Mouse (Mus musculus) ovary, postnatal 36 days (tissue): ENCODE results near the gene Hypk.

Experiments used
- DNase-seq: peaks from one replicate; pipeline ENCODE4 v3.0.0; 2022; ENCODE audit warnings: low spot score, mixed read lengths

The Hypk gene

GRCm38 (mm10) chr2:121452990-121453389 is at the start of gene Hypk:
Gene Hypk, plus strand, starts transcription at chr2:121453290.
- no peak for DNase-seq

GRCm38 (mm10) chr2:121403296-121403695 is 49.8 kb upstream of the Hypk start:
- DNase-seq: no peak

GRCm38 (mm10) chr2:121408160-121408559 is 44.9 kb upstream of the Hypk start:
- DNase-seq: peak; percentile 13

GRCm38 (mm10) chr2:121412843-121413386 is 40.2 kb upstream of the Hypk start:
- no peak for DNase-seq

- peak; percentile 99 for DNase-seq
Observed at GRCm38 (mm10) chr2:121413387-121414042, 39.6 kb upstream of the Hypk start, which contains the start of the genes Pdia3 and Catsper2. Gene Pdia3, plus strand, starts transcription at chr2:121413775. Gene Catsper2, minus strand, starts transcription at chr2:121413792.

- DNase-seq: no peak
Observed at GRCm38 (mm10) chr2:121414139-121414685, 38.9 kb upstream of the Hypk start.

- no peak for DNase-seq
Observed at GRCm38 (mm10) chr2:121415103-121415502, 38.0 kb upstream of the Hypk start.

- DNase-seq: no peak
Observed at GRCm38 (mm10) chr2:121415591-121415990, 37.5 kb upstream of the Hypk start.

GRCm38 (mm10) chr2:121416356-121416755 is 36.7 kb upstream of the Hypk start:
- no peak for DNase-seq

- no peak for DNase-seq
Observed at GRCm38 (mm10) chr2:121418476-121418875, 34.6 kb upstream of the Hypk start.

GRCm38 (mm10) chr2:121423166-121423565 is 29.9 kb upstream of the Hypk start:
- DNase-seq: no peak

- DNase-seq: no peak
Observed at GRCm38 (mm10) chr2:121425890-121426289, 27.2 kb upstream of the Hypk start.

- no peak for DNase-seq
Observed at GRCm38 (mm10) chr2:121434854-121435253, 18.2 kb upstream of the Hypk start.

GRCm38 (mm10) chr2:121439746-121440145 is 13.3 kb upstream of the Hypk start:
- no peak for DNase-seq

GRCm38 (mm10) chr2:121440834-121441605 is 12.1 kb upstream of the Hypk start:
- no peak for DNase-seq

- DNase-seq: no peak
Observed at GRCm38 (mm10) chr2:121441800-121442199, 11.3 kb upstream of the Hypk start.

- DNase-seq: peak; percentile 64
Observed at GRCm38 (mm10) chr2:121442259-121443067, 10.6 kb upstream of the Hypk start.

GRCm38 (mm10) chr2:121443068-121443349 is 10.1 kb upstream of the Hypk start:
- no peak for DNase-seq

GRCm38 (mm10) chr2:121444178-121444577 is 8.9 kb upstream of the Hypk start, which contains the start of gene Ell3:
Gene Ell3, minus strand, starts transcription at chr2:121444278.
- no peak for DNase-seq

GRCm38 (mm10) chr2:121445117-121445516 is 8.0 kb upstream of the Hypk start:
- no peak for DNase-seq

- no peak for DNase-seq
Observed at GRCm38 (mm10) chr2:121446506-121446905, 6.6 kb upstream of the Hypk start.

GRCm38 (mm10) chr2:121447006-121447405 is 6.1 kb upstream of the Hypk start:
- no peak for DNase-seq
